Mouse (Mus musculus) adrenal gland, adult 2 months (tissue): ENCODE data around the gene Gsg1l. TPM values are rescaled to one million over a fixed set of nuclear protein-coding genes. Genes with fewer than 3 reads are reported as not detected.

Experiments used
- DNase-seq: peaks from one replicate; pipeline ENCODE4 v3.0.0; 2021
- polyA plus RNA-seq: library from polyadenylated mRNA; depleted of rRNA; stranded (reverse); fragments of >200 nt; gene quantifications from 2 replicates; pipeline ENCODE4 v1.2.3, GENCODE M21; 2012
- total RNA-seq, 2 experiments: library from RNA; stranded (reverse); gene quantifications; 2 replicates each; pipeline ENCODE4 v1.2.3; 2021

Gsg1l gene
- total and polyA plus RNA-seq, 3 experiments, result 68.8 to 158 (median 110) TPM

- no peak for DNase-seq
These were observed 98.0 kb downstream of the Gsg1l start for GRCm38 (mm10) chr7:125983902-125984841.

GRCm38 (mm10) chr7:125979591-125979990 lies 102.6 kb downstream of the Gsg1l start:
- DNase-seq, result no peak

GRCm38 (mm10) chr7:125976695-125977094 lies 105.5 kb downstream of the Gsg1l start:
- peak; percentile 61 for DNase-seq

- DNase-seq, result peak; percentile 59
These were observed 106.8 kb downstream of the Gsg1l start for GRCm38 (mm10) chr7:125975414-125975813.

GRCm38 (mm10) chr7:125973874-125974273 lies 108.3 kb downstream of the Gsg1l start:
- no peak for DNase-seq

GRCm38 (mm10) chr7:125972776-125973175 lies 109.4 kb downstream of the Gsg1l start:
- DNase-seq, result no peak

GRCm38 (mm10) chr7:125972174-125972672 lies 110.0 kb downstream of the Gsg1l start:
- peak; percentile 52 for DNase-seq

- peak; percentile 84 for DNase-seq
These were observed 113.1 kb downstream of the Gsg1l start for GRCm38 (mm10) chr7:125969076-125969475.

GRCm38 (mm10) chr7:125966402-125967261 lies 115.6 kb downstream of the Gsg1l start:
- peak; percentile 67 for DNase-seq

GRCm38 (mm10) chr7:125964087-125964607 lies 118.1 kb downstream of the Gsg1l start:
- no peak for DNase-seq

- no peak for DNase-seq
These were observed 122.7 kb downstream of the Gsg1l start for GRCm38 (mm10) chr7:125959294-125960048.

- DNase-seq, result no peak
These were observed 123.4 kb downstream of the Gsg1l start for GRCm38 (mm10) chr7:125958856-125959255.

GRCm38 (mm10) chr7:125954994-125955393 lies 127.2 kb downstream of the Gsg1l start:
- no peak for DNase-seq

GRCm38 (mm10) chr7:125954356-125954878 lies 127.8 kb downstream of the Gsg1l start:
- no peak for DNase-seq

GRCm38 (mm10) chr7:125953844-125954243 lies 128.4 kb downstream of the Gsg1l start:
- no peak for DNase-seq

- no peak for DNase-seq
These were observed 130.3 kb downstream of the Gsg1l start for GRCm38 (mm10) chr7:125951911-125952310.

GRCm38 (mm10) chr7:125948973-125949372 lies 133.2 kb downstream of the Gsg1l start:
- no peak for DNase-seq

GRCm38 (mm10) chr7:125945915-125946314 lies 136.3 kb downstream of the Gsg1l start:
- DNase-seq, result no peak

- DNase-seq, result peak; percentile 65
These were observed 137.6 kb downstream of the Gsg1l start for GRCm38 (mm10) chr7:125944631-125945030.

- no peak for DNase-seq
These were observed 138.7 kb downstream of the Gsg1l start for GRCm38 (mm10) chr7:125943511-125943910.
